Mouse (Mus musculus) embryonic fibroblast, embryonic 13.5 days (primary cell): ENCODE measurements around the gene Ptger4.

ENCODE experiments used
- CTCF ChIP-seq: IDR thresholded peaks from 2 replicates; pipeline ENCODE4 v1.5.1; 2011; ENCODE audit warnings: mild to moderate bottlenecking, control low read depth, low read length, moderate library complexity, borderline replicate concordance; ENCODE audit not compliant: insufficient read depth
- POLR2A ChIP-seq: IDR thresholded peaks from 2 replicates; pipeline ENCODE4 v1.6.1; 2011; ENCODE audit warnings: low read depth, mild to moderate bottlenecking, control low read depth, low read length, moderate library complexity

DNA sequence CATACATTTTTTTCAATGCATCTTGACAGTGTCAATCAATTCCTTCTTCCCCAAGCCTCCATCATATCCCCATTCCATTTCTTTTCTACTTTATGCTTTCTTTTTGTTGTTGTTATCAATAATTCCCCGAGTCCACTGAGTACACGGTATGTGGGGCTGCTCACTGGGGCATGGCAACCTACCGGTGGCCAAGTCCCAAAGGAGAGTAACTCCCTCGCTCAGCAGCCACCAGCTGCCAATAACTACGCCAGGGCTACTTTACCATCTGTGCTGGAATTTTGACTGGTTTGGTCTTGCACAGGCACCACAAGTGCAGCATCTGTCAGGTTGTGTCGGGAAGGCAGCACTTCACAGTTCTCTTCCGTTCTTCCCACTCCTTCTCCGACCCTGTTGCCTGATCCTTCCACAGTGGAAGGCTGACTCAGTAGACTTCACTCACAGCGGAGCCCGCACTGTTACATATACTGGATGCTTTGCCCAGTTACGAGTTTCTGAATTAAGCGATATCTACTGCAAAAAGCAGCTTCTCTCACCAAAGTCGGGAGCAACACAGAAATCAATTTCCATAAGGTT is 18.2 kb upstream of the Ptger4 start:
- TF ChIP-seq CTCF (no peak), POLR2A (no peak)
